Mouse (Mus musculus) stomach, embryonic 16.5 days (tissue): ENCODE measurements around the gene Gpr108. TPM values are rescaled to one million over a fixed set of nuclear protein-coding genes. Genes with fewer than 3 reads are reported as not detected.

Experiments used
- ATAC-seq: fragments of 200-750 bp; cut with Nextera tagmentation; 2 replicates; pipeline ENCODE4 v1.8.0; 2017; ENCODE audit warnings: moderate number of reproducible peaks, moderate TSS enrichment; ENCODE audit not compliant: insufficient read depth, low FRiP score
- H3K27ac ChIP-seq: fragments of 300-500 bp; sonication (generic); 2 replicates; pipeline ENCODE4 v1.5.1; 2014; ENCODE audit warnings: low read length
- H3K27me3 ChIP-seq: fragments of 300-500 bp; sonication (generic); 2 replicates; pipeline ENCODE4 v1.6.1; 2014; ENCODE audit warnings: low read length, control low read depth, mixed read lengths; ENCODE audit not compliant: control insufficient read depth, insufficient read depth
- H3K36me3 ChIP-seq: fragments of 300-500 bp; sonication (generic); 2 replicates; pipeline ENCODE4 v1.6.1; 2014; ENCODE audit warnings: low read length; ENCODE audit not compliant: control insufficient read depth, insufficient read depth
- H3K4me1 ChIP-seq: fragments of 300-500 bp; sonication (generic); 2 replicates; pipeline ENCODE4 v1.6.1; 2014; ENCODE audit warnings: low read length, control low read depth, mixed read lengths; ENCODE audit not compliant: control insufficient read depth, insufficient read depth
- H3K4me2 ChIP-seq: fragments of 300-500 bp; sonication (generic); 2 replicates; pipeline ENCODE4 v1.6.1; 2014; ENCODE audit warnings: low read depth, low read length, mixed read lengths
- H3K4me3 ChIP-seq: fragments of 300-500 bp; sonication (generic); replicated peaks from 2 replicates; pipeline ENCODE4 v1.5.1; 2014; ENCODE audit warnings: mild to moderate bottlenecking, low read length
- H3K9ac ChIP-seq: fragments of 300-500 bp; sonication (generic); 2 replicates; pipeline ENCODE4 v1.6.1; 2014; ENCODE audit warnings: low read length
- H3K9me3 ChIP-seq: fragments of 300-500 bp; sonication (generic); replicated peaks from 2 replicates; pipeline ENCODE4 v1.6.1; 2016; ENCODE audit warnings: low read length, control low read depth; ENCODE audit not compliant: control insufficient read depth
- WGBS: fragments of 180-500 bp; shearing (Covaris S2); extraction: QIAGEN DNeasy Blood & Tissue Kit; methylation state at CpG from one replicate; pipeline ENCODE4 v1.1.7; 2014; 5-methylcytosine and 5-hydroxymethylcytosine counted together
- polyA plus RNA-seq: library from polyadenylated mRNA; unstranded; fragments of >200 nt; fragmentation: Nextera tagmentation; extraction: Ambion mirVana; gene quantifications from 2 replicates; pipeline ENCODE4 v1.2.1, GENCODE M21; 2015

The Gpr108 gene
- polyA plus RNA-seq, 1 experiment from 2014 or later = 50.0 TPM

DNA sequence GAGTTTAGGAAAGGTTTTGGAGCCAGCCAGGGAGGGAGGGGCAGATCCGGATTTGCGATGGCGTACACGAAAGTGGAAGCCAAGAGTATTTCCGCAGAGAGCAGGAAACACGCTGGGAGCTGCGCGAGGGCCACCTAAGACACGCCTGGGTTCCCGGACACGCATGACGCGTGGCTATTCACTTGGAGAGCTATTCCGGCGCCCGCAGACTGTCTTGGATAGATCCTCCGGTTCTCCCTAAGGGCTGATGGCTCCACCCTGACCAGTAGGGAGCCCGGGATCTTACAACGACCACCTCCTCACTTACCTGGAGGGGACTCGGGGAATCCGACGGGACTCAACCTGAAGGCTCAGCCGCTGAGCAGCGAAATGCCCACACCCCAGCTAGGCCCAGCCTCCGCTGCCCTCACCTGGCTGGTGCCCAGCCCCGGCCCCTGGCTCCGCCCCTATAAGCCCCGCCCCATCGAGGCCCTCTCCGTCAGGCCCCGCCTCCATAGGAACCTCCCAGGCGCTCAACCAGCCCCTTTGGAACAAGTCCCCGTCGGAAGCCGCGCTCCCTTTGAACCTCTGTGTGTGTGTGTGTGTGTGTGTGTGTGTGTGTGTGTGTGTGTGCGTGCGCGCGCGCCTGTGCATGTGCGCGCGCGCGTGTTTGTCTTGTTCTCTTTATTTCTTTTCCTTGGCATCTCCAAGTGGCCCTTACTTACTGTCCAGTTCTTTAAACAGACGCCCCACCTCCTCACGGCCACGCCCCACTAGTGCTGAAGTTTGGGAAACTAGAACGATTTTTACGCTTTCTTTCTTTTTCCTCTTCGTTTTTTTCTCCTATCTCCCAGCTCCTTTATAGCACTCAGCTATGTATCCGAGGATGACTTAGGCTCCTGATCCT is 27.1 kb upstream of the Gpr108 start:
- peak overlapping the region; percentile 92 for H3K4me2 ChIP-seq
- H3K27ac ChIP-seq = peak overlapping the region; percentile 78
- no peaks in the 10 kb centered on the region for H3K9me3 ChIP-seq
- peak overlapping the region; percentile 69 for H3K4me3 ChIP-seq
- peak overlapping the region; percentile 76 for H3K9ac ChIP-seq
- H3K27me3 ChIP-seq = peaks cover 3% of the 10 kb centered on the region; the same call in 1 of the 2 replicates
- WGBS = 1% methylated on average over 53 of the region's 53 CpGs
- H3K36me3 ChIP-seq = no peaks in the 10 kb centered on the region
- peak; percentile 90 for ATAC-seq
- H3K4me1 ChIP-seq = peaks cover 15% of the 10 kb centered on the region

DNA sequence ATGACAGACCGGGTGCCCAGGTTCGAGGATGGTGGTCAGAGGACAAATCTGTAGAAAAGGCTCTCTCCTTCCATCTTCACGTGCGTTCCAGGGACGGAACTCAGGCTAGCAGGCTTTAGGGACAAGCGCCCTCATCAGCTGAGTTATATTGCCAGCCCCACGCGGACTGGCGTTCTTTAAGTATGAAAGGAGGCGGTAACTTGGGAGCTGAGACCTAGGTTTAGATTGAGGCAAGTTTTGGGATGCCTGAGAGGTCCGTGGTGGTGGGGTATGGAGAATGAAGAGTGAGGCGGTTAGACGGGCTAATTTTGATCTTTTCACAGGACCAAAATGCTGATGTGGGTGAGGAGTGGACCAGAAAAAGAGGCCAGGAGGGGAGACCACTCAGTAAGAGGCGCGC is 26.4 kb upstream of the Gpr108 start:
- peaks cover 15% of the 10 kb centered on the region for H3K4me1 ChIP-seq
- H3K36me3 ChIP-seq = no peaks in the 10 kb centered on the region
- peaks cover 3% of the 10 kb centered on the region; the same call in 1 of the 2 replicates for H3K27me3 ChIP-seq
- peak overlapping the region; percentile 78 for H3K27ac ChIP-seq
- no peaks in the 10 kb centered on the region for H3K9me3 ChIP-seq
- 4% methylated on average over 15 of the region's 15 CpGs for WGBS
- H3K9ac ChIP-seq = peak overlapping the region; percentile 76
- peak overlapping the region; percentile 69 for H3K4me3 ChIP-seq
- peak overlapping the region; percentile 92 for H3K4me2 ChIP-seq
- ATAC-seq = no peak

DNA sequence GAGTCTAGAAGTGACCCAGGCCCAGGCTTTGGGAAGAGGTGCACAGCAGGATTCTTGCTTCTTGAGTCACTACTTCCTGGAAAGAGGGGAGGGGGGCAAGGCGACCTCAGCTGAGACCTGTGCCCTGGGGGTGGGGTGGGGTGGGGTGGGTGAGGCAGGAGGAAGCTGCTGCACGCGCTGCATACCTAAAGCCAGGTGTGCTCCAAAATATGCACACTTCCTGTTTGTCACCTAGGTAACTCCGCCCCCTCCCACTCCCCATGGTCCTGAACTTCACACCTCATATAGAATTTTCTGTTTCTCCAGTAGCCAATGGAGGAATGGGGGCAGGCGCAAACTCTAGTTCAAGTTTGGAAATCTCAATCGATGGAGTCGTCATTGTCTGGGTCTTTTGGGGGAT is 25.6 kb upstream of the Gpr108 start:
- H3K4me3 ChIP-seq = no peak overlapping the region
- H3K27ac ChIP-seq = no peak overlapping the region
- H3K4me2 ChIP-seq = peak overlapping the region; percentile 92; the same call in 1 of the 2 replicates
- no peak overlapping the region for H3K9ac ChIP-seq
- H3K36me3 ChIP-seq = no peaks in the 10 kb centered on the region
- H3K9me3 ChIP-seq = no peaks in the 10 kb centered on the region
- no peak for ATAC-seq
- WGBS = 24% methylated on average over 7 of the region's 7 CpGs
- peaks cover 3% of the 10 kb centered on the region; the same call in 1 of the 2 replicates for H3K27me3 ChIP-seq
- H3K4me1 ChIP-seq = peaks cover 15% of the 10 kb centered on the region

DNA sequence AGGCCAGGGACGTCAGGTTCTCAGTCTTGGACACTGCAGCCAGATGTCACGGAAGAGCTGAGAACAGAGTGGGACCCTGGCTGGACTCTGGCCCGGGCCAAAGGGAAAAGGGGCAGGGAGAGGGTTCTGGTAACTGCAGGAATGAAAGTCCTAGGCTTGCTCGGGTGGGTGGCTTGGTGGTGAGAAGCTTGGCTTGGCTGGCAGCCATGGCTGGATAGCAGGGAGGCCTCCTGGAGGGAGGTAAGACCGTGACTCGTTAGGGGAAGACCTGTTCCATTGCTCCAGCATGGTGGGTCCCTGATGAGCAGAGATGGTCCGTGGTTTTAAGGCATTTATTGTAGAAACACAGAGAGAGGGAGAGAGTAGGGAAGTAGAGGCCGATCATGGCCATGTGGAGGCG is 23.1 kb upstream of the Gpr108 start:
- 67% methylated on average over 9 of the region's 9 CpGs for WGBS
- Histone ChIP-seq H3K9ac (no peak overlapping the region), H3K27me3 (no peaks in the 10 kb centered on the region)

DNA sequence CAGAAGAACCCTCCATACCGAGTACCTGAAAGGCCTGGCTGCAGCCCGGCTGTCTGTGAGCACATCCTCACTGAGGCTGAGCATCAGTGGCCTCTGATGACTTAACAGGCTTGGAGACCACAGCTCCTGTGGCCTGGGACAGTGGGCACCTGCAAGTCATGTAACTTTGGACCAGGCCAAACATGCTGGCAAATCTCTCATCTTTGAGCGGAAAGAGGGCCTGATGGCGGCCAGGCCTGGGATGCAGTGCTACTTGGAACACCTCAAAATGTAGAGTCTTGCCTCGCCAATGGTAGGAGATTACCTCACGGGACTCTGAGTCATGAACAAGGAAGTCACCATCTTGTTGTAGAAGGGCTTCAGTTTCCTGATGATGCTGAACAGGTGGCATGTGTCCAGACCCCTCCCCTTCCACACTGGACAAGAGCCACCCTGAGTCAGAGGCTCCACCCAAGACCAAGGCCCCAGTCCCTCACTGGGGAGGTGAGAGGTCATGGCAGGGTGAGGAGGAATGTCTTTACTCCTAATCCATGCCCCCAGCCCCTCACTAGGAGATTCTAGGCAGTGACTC is 19.4 kb upstream of the Gpr108 start:
- H3K4me3 ChIP-seq = no peak overlapping the region
- H3K4me2 ChIP-seq = no peak overlapping the region
- no peak overlapping the region for H3K27ac ChIP-seq
- no peak for ATAC-seq
- no peaks in the 10 kb centered on the region for H3K9me3 ChIP-seq
- 89% methylated on average over 6 of the region's 6 CpGs for WGBS
- H3K9ac ChIP-seq = no peak overlapping the region
- peaks cover 13% of the 10 kb centered on the region for H3K4me1 ChIP-seq
- no peaks in the 10 kb centered on the region for H3K27me3 ChIP-seq
- no peaks in the 10 kb centered on the region for H3K36me3 ChIP-seq

More for the DNA sequence above, 23.1 kb upstream of the Gpr108 start:
- Histone ChIP-seq H3K4me2 (no peak overlapping the region), H3K36me3 (no peaks in the 10 kb centered on the region), H3K4me3 (no peak overlapping the region), H3K9me3 (no peaks in the 10 kb centered on the region), H3K4me1 (peaks cover 12% of the 10 kb centered on the region), H3K27ac (no peak overlapping the region)
- no peak for ATAC-seq

DNA sequence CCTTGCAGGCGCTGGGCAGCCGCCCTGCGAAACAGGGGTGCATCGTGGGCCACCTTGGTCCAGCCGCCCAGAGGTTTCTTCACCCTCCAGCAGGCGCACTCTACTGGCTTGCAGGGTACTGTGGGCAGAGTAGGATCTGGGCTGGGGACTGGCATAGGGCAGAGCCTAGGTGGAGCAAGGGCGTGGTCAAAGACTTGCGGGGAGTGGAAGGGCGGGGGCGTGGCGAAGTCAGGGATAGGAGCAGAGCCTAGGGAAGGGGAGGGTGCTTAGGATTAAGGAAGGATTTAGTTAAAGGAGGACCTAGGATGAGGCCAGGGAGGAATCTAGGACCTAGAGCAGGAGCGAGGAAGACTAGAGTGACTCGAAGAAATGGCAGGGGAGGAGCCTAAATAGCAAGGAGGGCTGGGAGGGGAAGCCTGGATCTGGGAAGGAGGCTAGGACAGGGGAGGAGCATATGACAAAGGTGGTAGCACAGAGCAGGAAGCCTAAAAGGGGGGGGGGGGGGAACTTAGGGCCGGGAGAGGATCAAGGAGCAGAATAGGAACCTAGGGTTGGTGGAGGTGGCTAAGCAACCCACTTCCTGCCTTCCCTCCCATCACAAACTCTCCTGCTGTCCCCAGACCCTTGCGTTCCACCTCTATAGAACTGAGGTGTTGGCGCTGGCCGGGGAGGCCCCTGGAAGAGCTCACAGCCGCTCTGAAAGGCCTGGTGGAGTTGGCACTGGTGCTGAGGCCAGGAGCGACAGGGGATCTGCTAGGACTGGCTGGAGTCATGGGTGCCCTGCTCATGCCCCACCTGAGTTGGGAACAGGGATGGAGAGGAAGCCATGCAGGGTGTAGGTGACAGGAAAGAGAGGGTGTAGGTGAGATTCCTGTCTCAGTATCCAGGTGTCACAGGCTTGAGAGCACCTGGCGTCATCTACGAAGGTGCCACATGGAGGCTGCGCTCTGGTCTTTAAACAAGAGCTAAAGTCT is 17.0 kb upstream of the Gpr108 start:
- 27% methylated on average over 22 of the region's 22 CpGs for WGBS

DNA sequence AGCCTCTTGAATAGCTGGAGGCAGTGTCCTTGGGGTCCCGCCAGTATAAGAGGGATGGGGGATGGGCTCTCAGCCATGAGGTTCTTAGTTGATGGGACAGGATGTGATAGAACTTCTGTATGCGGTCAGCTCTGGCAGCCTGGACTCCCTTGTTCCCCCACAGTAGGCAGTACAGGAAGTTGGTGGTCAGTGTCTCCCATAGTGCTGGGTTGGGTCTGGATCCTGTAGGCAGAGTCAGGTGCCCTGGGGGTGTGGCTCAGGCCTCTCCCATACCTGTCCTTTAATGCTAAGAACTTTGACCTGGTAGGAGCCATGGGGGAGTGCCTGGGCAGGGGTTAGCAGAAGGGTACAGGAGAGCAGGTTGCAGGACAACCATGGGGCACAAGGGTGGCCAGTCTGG is 15.9 kb upstream of the Gpr108 start:
- H3K9me3 ChIP-seq = no peaks in the 10 kb centered on the region
- 70% methylated on average over 2 of the region's 2 CpGs for WGBS
- H3K36me3 ChIP-seq = peaks cover 12% of the 10 kb centered on the region; the same call in 1 of the 2 replicates
- H3K27ac ChIP-seq = no peak overlapping the region
- H3K4me3 ChIP-seq = no peak overlapping the region
- ATAC-seq = peak; percentile 32; the same call in 1 of the 2 replicates
- H3K27me3 ChIP-seq = no peaks in the 10 kb centered on the region
- peaks cover 13% of the 10 kb centered on the region for H3K4me1 ChIP-seq
- H3K4me2 ChIP-seq = no peak overlapping the region
- H3K9ac ChIP-seq = no peak overlapping the region

More for the DNA sequence above, 17.0 kb upstream of the Gpr108 start:
- Histone ChIP-seq H3K4me3 (peak overlapping the region; percentile 17; the same call in 1 of the 2 replicates), H3K9ac (peak overlapping the region; percentile 56), H3K27ac (no peak overlapping the region), H3K27me3 (no peaks in the 10 kb centered on the region), H3K36me3 (peaks cover 12% of the 10 kb centered on the region; the same call in 1 of the 2 replicates), H3K9me3 (no peaks in the 10 kb centered on the region), H3K4me1 (peaks cover 13% of the 10 kb centered on the region), H3K4me2 (peak overlapping the region; percentile 43)
- ATAC-seq = peak; percentile 92

DNA sequence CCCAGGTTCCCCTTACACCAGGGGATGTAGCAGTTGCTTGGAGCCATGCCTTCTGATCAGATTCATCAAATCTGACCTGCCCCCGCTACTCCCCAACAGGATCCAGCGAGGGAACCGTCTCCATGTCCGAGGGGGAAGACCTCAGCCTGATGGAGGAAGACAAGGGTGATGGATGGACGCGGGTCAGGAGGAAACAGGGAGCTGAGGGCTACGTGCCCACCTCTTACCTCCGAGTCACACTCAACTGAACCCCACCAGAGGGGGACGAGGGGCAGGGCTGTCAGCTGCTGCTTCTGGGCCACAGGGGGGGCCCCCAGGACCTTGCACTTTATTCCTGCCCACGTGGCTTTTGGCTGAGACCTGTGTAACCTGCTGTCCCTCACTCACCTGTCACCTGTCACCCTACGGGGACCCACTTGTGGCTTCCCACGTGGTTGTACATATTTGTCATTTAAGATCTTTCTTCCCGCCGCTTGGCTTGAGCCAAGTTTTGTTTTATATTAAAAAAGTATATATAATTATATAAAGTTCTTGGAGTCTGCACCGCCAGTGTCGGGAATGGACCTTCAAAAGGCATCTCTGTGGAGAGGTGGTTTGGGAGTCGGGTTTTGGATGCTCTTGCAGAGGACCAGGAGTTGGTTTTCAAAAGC is 14.8 kb upstream of the Gpr108 start:
- 83% methylated on average over 17 of the region's 17 CpGs for WGBS
- ATAC-seq = no peak

More for the DNA sequence above, 14.8 kb upstream of the Gpr108 start:
- no peak overlapping the region for H3K27ac ChIP-seq
- no peaks in the 10 kb centered on the region for H3K9me3 ChIP-seq
- H3K27me3 ChIP-seq = no peaks in the 10 kb centered on the region
- H3K4me1 ChIP-seq = peaks cover 13% of the 10 kb centered on the region
- no peak overlapping the region for H3K4me2 ChIP-seq
- H3K36me3 ChIP-seq = peaks cover 12% of the 10 kb centered on the region; the same call in 1 of the 2 replicates
- no peak overlapping the region for H3K4me3 ChIP-seq
- no peak overlapping the region for H3K9ac ChIP-seq
